ENCODE assay signal across 8 mouse cellular contexts in the genomic region with DNA sequence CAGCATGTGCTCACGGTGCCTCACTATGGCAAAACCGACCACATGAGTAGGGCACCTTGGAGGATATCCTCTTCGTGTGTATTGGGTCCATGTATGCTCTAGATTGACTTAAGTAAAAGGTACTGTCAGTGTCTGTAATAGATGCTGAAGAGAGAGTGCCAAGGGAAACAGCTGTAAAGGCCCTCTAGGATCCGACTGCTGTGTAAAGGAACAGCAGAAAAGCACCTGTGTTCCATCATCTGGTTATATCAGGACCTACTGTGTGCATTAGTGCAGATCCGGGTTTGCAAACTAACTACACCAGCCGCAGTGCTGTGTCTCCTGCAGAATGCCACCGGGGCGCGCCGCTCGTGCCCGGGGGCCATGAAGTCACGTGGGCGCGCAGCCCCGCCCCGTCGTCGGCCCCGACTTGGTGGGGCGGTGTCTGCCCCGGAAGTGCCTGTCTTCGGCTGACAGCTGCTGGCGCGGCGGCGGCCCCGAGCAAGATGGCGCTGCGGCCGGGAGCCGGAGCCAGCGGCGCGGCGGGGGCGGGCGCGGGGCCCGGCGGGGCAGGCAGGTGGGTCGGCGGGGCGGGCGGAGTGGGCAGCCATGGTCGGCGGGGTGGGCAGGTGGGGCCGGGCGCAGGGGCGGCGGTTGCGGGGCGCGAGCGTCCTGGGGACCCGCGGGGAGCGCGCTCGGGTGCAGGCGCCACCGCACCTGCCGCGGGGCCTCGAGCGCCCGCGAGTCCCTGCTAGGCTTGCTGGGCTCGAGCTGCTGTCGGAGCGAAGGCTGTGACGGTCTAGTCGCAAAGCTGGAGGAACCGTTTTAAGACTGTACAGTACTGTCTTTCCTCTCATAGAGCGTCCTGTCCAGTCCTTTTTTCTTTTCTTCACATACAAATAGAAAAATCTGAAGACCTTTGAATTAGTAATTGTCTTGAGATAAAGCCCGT. TPM values are rescaled to one million over a fixed set of nuclear protein-coding genes. Genes with fewer than 3 reads are reported as not detected.
A peak's percentile ranks its signal among the peaks of the same experiment; 100 is the strongest.
DNase-seq lines count a peak whose midpoint lies in the region; ATAC-seq lines count a peak whose summit lies in the region.

A gene (plus strand): TSS at position 438 of the 931 bp plus-strand sequence.

- peak within 1 kb of the TSS; percentile 92 for H3K27ac ChIP-seq in hindbrain, embryonic 16.5 days (ENCODE audit: low read depth, low read length)
- H3K27ac ChIP-seq in macrophage: no peak within 1 kb of the TSS

- 2% methylated on average over 50 of the region's 76 CpGs for WGBS in hindbrain, embryonic 16.5 days
- 2% methylated on average over 59 of the region's 76 CpGs for WGBS in macrophage (ENCODE audit: missing documents)

- H3K4me2 ChIP-seq in hindbrain, embryonic 16.5 days (ENCODE audit: low read length): peak within 1 kb of the TSS; percentile 60

- no peaks in the 10 kb centered on the region; the same call in 1 of the 2 replicates for H3K79me2 ChIP-seq in macrophage (ENCODE audit: inconsistent target)

- H3K9me3 ChIP-seq in hindbrain, embryonic 16.5 days (ENCODE audit: control insufficient read depth, low read length): no peaks in the 10 kb centered on the region

- ATAC-seq in hindbrain, embryonic 16.5 days: peak; percentile 98

- peak within 1 kb of the TSS; percentile 74 for H3K4me3 ChIP-seq in hindbrain, embryonic 16.5 days (ENCODE audit: low read length)
- peak within 1 kb of the TSS; percentile 50 for H3K4me3 ChIP-seq in macrophage (ENCODE audit: inconsistent target)

- H3K36me3 ChIP-seq in hindbrain, embryonic 16.5 days (ENCODE audit: control insufficient read depth, insufficient read depth, low read length): peaks cover 19% of the 10 kb centered on the region
- H3K36me3 ChIP-seq in macrophage (ENCODE audit: inconsistent target): peaks cover 31% of the 10 kb centered on the region

- no peaks in the 10 kb centered on the region for H3K27me3 ChIP-seq in hindbrain, embryonic 16.5 days (replicated peaks; ENCODE audit: control insufficient read depth, insufficient read depth, low read length)

- peak; percentile 95 for DNase-seq in T-cell, adult 2 months (ENCODE audit: low spot score)
- DNase-seq in cerebellum, postnatal 36 days: peak; percentile 84 to 93
- DNase-seq in gastrocnemius, adult 18-20 months (ENCODE audit: low spot score): peak; percentile 89
- peak; percentile 87 to 92 for DNase-seq in left cerebral cortex, adult 18-20 months (ENCODE audit: low spot score in 2 of 2)
- DNase-seq in right cerebral cortex, adult 18-20 months: peak; percentile 94
- peak; percentile 28 for DNase-seq in urinary bladder, postnatal 10 days (ENCODE audit: low spot score)

- peaks cover 17% of the 10 kb centered on the region for H3K4me1 ChIP-seq in hindbrain, embryonic 16.5 days (ENCODE audit: control insufficient read depth, insufficient read depth, low read depth, low read length)

- peak within 1 kb of the TSS; percentile 78 for H3K9ac ChIP-seq in hindbrain, embryonic 16.5 days (ENCODE audit: low read depth, low read length)

RNA-seq across cellular contexts. Expression of the gene that starts here (rescaled TPM):
- total RNA-seq in gastrocnemius, adult 18-20 months (2021): 10 to 100 TPM; 40.4 to 40.6 TPM
- polyA plus RNA-seq in hindbrain, embryonic 16.5 days (2015; fragmentation: Nextera tagmentation; extraction: Ambion mirVana): 18.8 and 21.4 TPM in 2 replicates
- total RNA-seq in left cerebral cortex, adult 18-20 months (2021): 10 to 100 TPM; 62.3 to 63.3 TPM
- total RNA-seq in macrophage (2018; cell fraction: chromatin; rRNA removed): 10 to 100 TPM; 11.1 to 64.2 (median 48.4) TPM
- total RNA-seq in macrophage (2018; cell fraction: cytosol; rRNA removed): 10 to 100 TPM; 19.4 to 37.0 (median 30.5) TPM
- 10 to 100 TPM in 25 of 26 experiments, 1 to 10 TPM in 1; 9.9 to 61.1 (median 34.3) TPM for total RNA-seq in macrophage (2018; cell fraction: nucleus; rRNA removed)
- polyA plus RNA-seq in macrophage (2018): 18.6 to 22.1 TPM (median 20.4 TPM) in 3 replicates

Comparison
In these comparisons a context has a peak if more than half of its experiments do, and no peak if none do; other contexts are left out.
1. DNase-seq: peak in every context shown above with its lines; median percentile 95 in T-cell, adult 2 months; 94 in right cerebral cortex, adult 18-20 months; 90 in left cerebral cortex, adult 18-20 months; 89 in gastrocnemius, adult 18-20 months; 88 in cerebellum, postnatal 36 days; 28 in urinary bladder, postnatal 10 days.